Mouse (Mus musculus) lung, adult 18-20 months (tissue): ENCODE results near the gene Armh3.
A peak's percentile ranks its signal among the peaks of the same experiment; 100 is the strongest.
"Not testable (repeated sequence)": the region's sequence is repeated elsewhere in the genome, so short reads cannot be mapped to it uniquely, and the experiment has no call there.

Experiments
- DNase-seq, 2 experiments: peaks; one replicate each; pipeline ENCODE4 v3.0.0; 2022; ENCODE audit warnings: mixed read lengths in 2 of 2

Armh3 gene

GRCm38 (mm10) chr19:46032731-46033510 is 34.6 kb upstream of the Armh3 start:
- DNase-seq = no peak

DNA sequence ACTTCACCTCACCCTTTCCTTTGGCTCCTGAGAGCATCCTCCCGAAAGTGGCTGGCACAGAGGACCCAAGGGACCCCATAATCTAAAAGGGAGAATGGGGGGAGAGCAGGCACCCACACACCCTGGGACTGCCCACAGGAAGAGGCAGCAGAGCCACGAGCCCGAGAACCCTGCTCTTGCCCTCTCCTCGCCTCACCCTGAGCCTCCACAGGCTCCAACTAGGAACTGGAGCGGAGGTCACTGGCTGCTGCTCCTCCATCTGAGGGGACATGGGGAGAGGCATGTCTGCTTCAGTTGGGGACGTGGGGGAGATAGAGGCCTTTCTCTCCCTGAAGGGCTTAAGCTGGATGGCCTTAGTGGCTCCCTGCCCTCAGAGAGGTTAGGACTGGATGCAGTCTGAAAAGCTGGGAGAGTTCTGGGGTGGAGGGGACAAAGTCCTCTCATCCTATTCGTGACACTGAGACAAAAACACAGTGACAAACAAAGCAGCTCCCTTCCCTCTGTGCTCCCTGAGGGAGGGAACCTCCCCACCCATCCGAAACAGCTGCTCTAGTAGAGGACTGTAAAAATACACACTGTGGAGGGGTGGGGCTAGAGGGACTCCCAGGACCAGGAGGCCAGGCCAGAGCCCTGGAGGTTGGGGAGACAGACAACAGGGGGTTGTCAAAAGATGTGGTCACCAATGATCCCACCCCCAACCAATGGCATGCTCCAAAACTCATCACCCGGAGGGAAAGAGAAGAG is 33.6 kb upstream of the Armh3 start:
- DNase-seq = no peak

DNA sequence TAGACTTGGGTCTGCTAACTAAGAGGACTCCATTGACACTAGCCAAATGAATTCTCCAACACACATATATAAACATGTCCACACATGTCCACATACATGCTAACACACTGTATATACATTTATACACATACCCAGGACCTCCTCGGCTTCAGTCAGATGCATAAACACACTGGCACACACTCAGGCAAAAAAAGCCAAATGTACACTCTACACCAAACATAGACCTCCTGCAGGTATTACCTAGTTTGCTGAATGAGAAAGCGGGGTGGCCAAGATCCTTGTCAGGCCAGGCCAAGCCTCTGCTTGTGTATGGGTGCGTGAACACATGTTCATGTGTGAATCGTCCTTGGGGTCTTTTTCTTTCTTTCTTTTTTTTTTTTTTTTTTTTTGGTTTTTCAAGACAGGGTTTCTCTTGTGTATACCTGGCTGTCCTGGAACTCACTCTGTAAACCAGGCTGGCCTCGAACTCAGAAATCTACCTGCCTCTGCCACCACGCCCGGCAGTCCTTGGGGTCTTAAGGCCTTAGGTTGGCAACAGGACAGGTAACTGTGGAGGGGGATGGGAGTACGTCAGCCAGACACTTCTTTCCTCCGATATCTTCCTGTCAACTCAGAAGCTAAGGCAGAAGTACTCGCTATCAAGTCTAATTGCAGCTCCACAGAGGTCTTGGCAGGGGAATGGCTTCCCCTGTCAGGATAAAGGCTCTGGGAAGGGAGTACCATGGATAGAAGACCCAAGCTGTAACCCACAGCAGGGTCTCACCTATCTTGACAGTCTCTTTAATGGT is 32.1 kb upstream of the Armh3 start:
- no peak for DNase-seq

DNA sequence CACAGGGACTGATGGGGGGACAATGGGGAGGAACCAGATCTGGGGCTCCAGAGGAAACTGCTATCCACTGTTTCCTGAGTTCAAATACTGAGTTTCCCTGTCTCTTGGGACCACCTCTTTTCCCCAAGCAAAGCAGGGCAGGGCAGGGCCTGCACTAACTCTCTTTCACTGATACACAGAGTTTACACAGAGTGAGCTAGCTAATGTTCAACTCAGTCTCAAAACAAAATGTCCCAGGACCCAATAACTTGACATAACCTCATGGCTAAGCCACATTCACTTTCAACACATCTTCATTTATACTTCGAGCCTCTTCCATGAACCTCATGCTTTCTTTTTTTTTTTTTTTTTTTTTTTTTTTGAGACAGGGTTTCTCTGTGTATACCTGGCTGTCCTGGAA is 31.4 kb upstream of the Armh3 start:
- DNase-seq = no peak

GRCm38 (mm10) chr19:46028747-46029320 is 30.5 kb upstream of the Armh3 start:
- DNase-seq = no peak

DNA sequence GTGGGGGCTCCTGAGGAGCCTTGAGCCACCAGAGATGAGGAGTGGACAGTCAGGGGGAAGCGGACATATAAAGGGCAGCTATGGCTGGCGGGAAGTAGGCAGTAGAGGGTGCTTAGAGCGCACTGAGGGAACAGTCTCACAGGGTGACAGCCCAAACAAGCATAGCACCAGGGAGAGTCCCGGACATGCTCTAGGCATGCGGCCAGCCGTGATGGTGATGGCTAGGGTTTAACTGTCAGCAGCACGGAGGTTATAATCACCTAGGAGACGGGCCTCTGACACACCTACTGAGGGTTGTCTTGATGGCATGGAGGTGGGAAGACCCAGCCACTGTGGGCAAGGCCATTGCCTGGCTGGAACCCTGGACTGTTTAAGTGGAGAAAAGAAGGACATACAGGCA is 28.3 kb upstream of the Armh3 start:
- no peak for DNase-seq

- DNase-seq = peak; percentile 60 to 73
Observed at GRCm38 (mm10) chr19:46024959-46025358, 26.7 kb upstream of the Armh3 start.

GRCm38 (mm10) chr19:46016023-46016422 is 17.7 kb upstream of the Armh3 start:
- no peak for DNase-seq

- peak; percentile 90 to 91 for DNase-seq
Observed at GRCm38 (mm10) chr19:46014572-46015178, 16.4 kb upstream of the Armh3 start.

GRCm38 (mm10) chr19:46005680-46006079 is 7.4 kb upstream of the Armh3 start:
- DNase-seq = no peak

- DNase-seq = no peak
Observed at GRCm38 (mm10) chr19:46004814-46005466, 6.7 kb upstream of the Armh3 start.

DNA sequence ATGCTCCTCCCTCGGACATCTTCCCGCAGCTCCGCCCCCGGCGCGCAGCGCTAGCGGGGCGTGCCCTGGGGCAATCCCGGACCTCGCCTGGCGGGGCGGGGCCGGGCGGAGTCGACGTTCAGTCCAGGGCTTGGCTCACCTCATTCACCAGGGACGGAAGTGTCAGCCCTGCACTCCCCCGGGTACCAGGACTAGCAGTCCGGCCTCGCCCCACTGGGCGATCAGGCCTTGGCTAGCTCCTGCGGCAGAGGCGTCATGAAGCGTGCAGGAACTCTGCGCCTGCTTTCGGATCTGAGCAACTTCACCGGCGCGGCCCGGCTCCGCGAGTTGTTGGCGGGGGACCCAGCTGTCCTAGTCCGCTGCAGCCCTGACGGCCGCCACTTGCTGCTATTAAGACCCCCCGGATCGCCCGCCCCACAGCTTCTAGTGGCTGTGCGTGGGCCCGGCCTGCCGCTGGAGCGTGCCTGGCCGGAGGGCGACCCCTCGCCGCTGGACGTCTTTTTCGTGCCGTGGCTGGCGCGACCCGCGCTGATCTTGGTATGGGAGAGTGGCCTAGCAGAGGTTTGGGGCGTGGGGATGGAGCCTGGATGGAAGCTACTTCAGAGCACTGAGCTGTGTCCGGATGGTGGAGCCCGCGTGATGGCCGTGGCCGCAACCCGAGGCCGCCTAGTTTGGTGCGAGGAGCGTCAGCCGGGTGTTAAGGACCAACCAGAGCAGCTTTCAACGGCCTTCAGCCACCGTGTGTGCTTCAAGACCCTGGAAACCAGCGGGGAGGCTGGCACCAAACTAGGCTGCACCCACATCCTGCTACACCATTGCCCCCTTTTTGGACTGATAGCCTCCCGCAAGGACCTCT is 5.3 kb upstream of the Armh3 start, which contains the start of gene Hps6:
Gene Hps6 (plus strand): TSS at position 138 of the 856 bp plus-strand sequence.
- peak; percentile 93 to 95 for DNase-seq

DNA sequence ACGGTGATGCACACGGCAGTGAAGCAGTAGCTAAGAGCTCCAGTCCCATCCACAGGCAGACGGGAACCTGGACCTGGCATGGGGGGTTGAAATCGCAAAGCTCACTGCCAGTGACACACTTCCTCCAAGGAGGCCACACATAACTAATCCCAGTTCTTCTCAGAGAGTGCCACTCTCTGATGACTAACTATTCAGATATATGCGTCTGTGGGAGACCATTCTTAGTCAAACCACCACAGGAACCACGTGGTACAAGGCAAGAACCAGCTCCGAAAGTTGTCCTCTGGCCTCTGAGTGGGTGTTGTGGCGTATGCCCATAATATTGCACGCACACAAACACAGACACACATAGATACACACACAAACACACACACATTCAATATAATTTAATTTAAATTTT is 4.0 kb upstream of the Armh3 start:
- DNase-seq = peak in 1 of 2 experiments; percentile 17

- DNase-seq = no peak
Observed at GRCm38 (mm10) chr19:45999378-45999777, 1.1 kb upstream of the Armh3 start.

DNA sequence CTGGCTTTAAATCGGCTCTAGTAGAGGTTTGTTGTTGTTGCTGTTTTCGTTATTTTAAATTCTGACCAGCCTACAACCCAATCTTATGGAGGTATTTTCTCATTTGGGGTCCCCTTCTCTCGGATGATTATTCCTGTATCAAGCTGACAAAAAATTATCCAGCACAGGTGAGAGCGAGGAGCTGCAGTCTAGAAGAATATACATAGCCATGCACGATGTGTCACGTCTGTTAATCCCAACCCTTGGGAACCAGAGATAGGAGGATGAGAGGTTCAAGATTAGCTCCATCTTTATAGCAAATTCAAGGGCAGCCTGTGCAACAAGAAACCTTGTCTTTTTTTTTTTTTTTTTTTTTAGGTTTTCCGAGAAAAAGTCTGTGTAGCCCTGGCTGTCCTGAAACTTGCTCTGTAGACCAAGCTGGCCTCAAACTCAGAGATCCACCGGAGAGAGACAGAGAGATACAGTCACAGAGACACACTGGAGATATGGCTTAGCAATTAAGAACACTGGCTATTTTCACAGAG is 468 bp upstream of the Armh3 start:
- no peak for DNase-seq

- no peak for DNase-seq
Observed at GRCm38 (mm10) chr19:45997365-45997764, 923 bp downstream of the Armh3 start.

DNA sequence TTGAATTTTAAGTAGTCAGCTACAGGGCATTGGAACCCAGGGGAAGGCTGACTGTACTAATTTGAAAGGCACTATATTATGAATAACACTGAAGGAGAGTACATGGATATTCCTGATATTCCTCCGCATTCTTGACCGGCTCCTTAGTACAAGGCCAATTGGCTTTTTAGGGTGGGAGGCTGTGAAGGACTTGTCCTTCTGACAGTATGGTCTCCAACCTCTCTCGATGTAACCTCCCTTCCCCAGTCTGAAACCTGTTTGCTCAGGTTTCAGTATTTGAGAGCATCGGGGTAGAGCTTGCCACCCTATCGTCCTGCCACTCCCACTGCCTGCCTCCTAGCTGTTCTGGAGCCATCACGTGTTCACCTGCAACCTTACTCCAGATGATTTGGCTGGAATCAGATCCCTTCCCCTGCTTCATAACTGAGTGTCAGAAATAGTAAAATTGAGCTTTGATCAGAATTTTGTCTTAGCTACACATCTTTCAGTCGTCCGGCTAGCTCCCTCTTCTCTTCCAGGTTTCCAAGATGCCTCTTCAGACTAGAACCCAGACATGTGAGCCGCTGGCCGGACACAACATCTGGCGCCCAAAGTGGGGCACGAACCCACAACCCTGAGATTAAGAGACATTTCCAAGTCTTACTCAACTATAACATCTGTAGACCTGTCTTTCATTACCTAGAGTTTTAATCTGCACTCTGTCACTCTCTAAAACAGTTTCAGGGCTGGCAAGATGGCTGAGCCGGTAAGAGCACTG is 4.1 kb downstream of the Armh3 start:
- peak in 1 of 2 experiments; percentile 27 for DNase-seq

DNA sequence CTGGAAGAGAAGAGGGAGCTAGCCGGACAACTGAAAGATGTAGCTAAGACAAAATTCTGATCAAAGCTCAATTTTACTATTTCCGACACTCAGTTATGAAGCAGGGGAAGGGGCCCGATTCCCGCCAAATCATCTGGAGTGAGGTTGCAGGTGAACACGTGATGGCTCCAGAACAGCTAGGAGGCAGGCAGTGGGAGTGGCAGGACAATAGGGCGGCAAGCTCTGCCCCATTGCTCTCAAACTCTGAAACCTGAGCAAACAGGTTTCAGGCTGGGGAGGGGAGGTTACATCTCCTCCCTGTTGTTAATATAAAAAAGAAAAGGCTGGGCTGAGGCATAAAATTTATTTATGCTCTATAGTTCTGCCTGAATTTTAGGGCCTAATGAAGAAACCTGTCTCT is 4.8 kb downstream of the Armh3 start:
- not testable (repeated sequence) for DNase-seq

- DNase-seq = no peak
Observed at GRCm38 (mm10) chr19:45991171-45991570, 7.1 kb downstream of the Armh3 start.

DNA sequence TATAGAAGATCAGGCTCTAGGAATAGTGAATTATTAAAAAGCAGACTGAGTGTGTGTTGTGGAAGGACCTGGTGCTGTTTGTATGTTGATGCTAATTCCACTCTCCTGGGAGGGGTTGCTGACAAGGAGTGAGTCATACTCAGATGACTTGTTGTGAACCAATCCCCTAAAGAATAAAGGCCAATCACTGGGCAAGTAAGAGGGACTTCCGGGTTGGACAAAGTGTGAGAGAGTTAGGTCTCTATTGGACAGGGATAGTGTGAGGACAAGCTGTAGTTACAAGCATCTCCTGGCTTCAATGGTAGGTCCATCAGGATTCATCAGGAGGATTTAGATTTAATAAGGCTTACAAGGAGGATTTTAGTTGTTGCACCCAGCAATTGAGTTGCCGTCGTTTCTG is 10.1 kb downstream of the Armh3 start:
- no peak for DNase-seq
